Mouse (Mus musculus): ENCODE data around the gene Slit3. TPM values are rescaled to one million over a fixed set of nuclear protein-coding genes. Genes with fewer than 3 reads are reported as not detected.

The Slit3 gene
- total and polyA plus RNA-seq, 3 experiments, result not detected

GRCm38 (mm10) chr11:35558311-35558710 lies 437.3 kb downstream of the Slit3 start:
- Histone ChIP-seq H3K4me3 (ENCODE audit: control insufficient read depth in 1 of 2, insufficient read depth in 1 of 2, low read depth in 2 of 2, low read length in 2 of 2) (no peak overlapping the region), H3K27ac (ENCODE audit: control insufficient read depth, low read depth, low read length) (no peak overlapping the region), H3K4me1 (ENCODE audit: control insufficient read depth in 1 of 2, insufficient read depth in 2 of 2, low read length in 2 of 2) (no peaks in the 10 kb centered on the region), H3K9ac (ENCODE audit: control insufficient read depth, low read depth, low read length, poor library complexity, severe bottlenecking) (no peak overlapping the region), H3K9me3 (replicated peaks; ENCODE audit: insufficient read depth, low read length) (no peaks in the 10 kb centered on the region), H3K36me3 (ENCODE audit: control insufficient read depth in 1 of 2, insufficient read depth in 2 of 2, low read length in 2 of 2) (no peaks in the 10 kb centered on the region), H3K79me2 (ENCODE audit: control insufficient read depth, insufficient read depth, low read length, poor library complexity) (no peaks in the 10 kb centered on the region), H3K27me3 (ENCODE audit: control insufficient read depth in 1 of 2, insufficient read depth in 2 of 2, low read length in 2 of 2) (no peaks in the 10 kb centered on the region)
- DNase-seq (ENCODE audit: low read depth, low spot score), result no peak
- TF ChIP-seq NELFE (IDR thresholded peaks at IDR 0.05; ENCODE audit: low read depth, low read length), result no peak
- no peak for TF ChIP-seq RCOR1 (IDR thresholded peaks at IDR 0.05; ENCODE audit: low read depth, low read length)
- TF ChIP-seq POLR2A (IDR thresholded peaks at IDR 0.05; ENCODE audit: control insufficient read depth in 1 of 2, insufficient read depth in 1 of 2, low read depth in 1 of 2, low read length in 2 of 2, poor library complexity in 1 of 2), result no peak
- no peak for TF ChIP-seq GATA1 (IDR thresholded peaks at IDR 0.05; ENCODE audit: low read depth, low read length)
- TF ChIP-seq KAT2A (conservative IDR thresholded peaks at IDR 0.05; ENCODE audit: low read depth, low read length), result no peak
- no peak for TF ChIP-seq BHLHE40 (IDR thresholded peaks at IDR 0.05; ENCODE audit: borderline replicate concordance, low read depth, low read length)
- no peak for TF ChIP-seq NRF1 (IDR thresholded peaks at IDR 0.05; ENCODE audit: insufficient read depth, low read depth, low read length, poor library complexity, severe bottlenecking)
- no peak for TF ChIP-seq JUND (IDR thresholded peaks at IDR 0.05; ENCODE audit: low read depth, low read length)
- TF ChIP-seq HCFC1 (IDR thresholded peaks at IDR 0.05; ENCODE audit: low read depth, low read length), result no peak

- H3K4me3 ChIP-seq (ENCODE audit: control insufficient read depth in 1 of 2, insufficient read depth in 1 of 2, low read depth in 2 of 2, low read length in 2 of 2), result no peak overlapping the region
Measured at GRCm38 (mm10) chr11:35559386-35559785, 438.4 kb downstream of the Slit3 start.

GRCm38 (mm10) chr11:35561760-35562159 lies 440.7 kb downstream of the Slit3 start:
- Histone ChIP-seq H3K4me3 (ENCODE audit: control insufficient read depth in 1 of 2, insufficient read depth in 1 of 2, low read depth in 2 of 2, low read length in 2 of 2) (no peak overlapping the region), H3K79me2 (ENCODE audit: control insufficient read depth, insufficient read depth, low read length, poor library complexity) (no peaks in the 10 kb centered on the region), H3K36me3 (ENCODE audit: control insufficient read depth in 1 of 2, insufficient read depth in 2 of 2, low read length in 2 of 2) (no peaks in the 10 kb centered on the region), H3K27me3 (ENCODE audit: control insufficient read depth in 1 of 2, insufficient read depth in 2 of 2, low read length in 2 of 2) (no peaks in the 10 kb centered on the region), H3K4me1 (ENCODE audit: control insufficient read depth in 1 of 2, insufficient read depth in 2 of 2, low read length in 2 of 2) (no peaks in the 10 kb centered on the region), H3K9me3 (replicated peaks; ENCODE audit: insufficient read depth, low read length) (no peaks in the 10 kb centered on the region), H3K9ac (ENCODE audit: control insufficient read depth, low read depth, low read length, poor library complexity, severe bottlenecking) (no peak overlapping the region), H3K27ac (ENCODE audit: control insufficient read depth, low read depth, low read length) (no peak overlapping the region)
- no peak for DNase-seq (ENCODE audit: low read depth, low spot score)
- TF ChIP-seq ZC3H11A (IDR thresholded peaks at IDR 0.05; ENCODE audit: low read depth, low read length) (no peak), ETS1 (IDR thresholded peaks at IDR 0.05; ENCODE audit: low read depth, low read length) (no peak), RCOR1 (IDR thresholded peaks at IDR 0.05; ENCODE audit: low read depth, low read length) (no peak), ZMIZ1 (IDR thresholded peaks at IDR 0.05; ENCODE audit: low read depth, low read length) (no peak), GATA1 (IDR thresholded peaks at IDR 0.05; ENCODE audit: low read depth, low read length) (no peak), USF2 (IDR thresholded peaks at IDR 0.05; ENCODE audit: borderline replicate concordance in 1 of 2, insufficient read depth in 1 of 2, low read depth in 1 of 2, low read length in 2 of 2) (no peak), MXI1 (IDR thresholded peaks at IDR 0.05; ENCODE audit: low read depth, low read length) (no peak), CHD1 (IDR thresholded peaks at IDR 0.05; ENCODE audit: low read depth, low read length) (no peak), ZNF384 (IDR thresholded peaks at IDR 0.05; ENCODE audit: low read depth, low read length) (no peak)

More at GRCm38 (mm10) chr11:35559386-35559785, 438.4 kb downstream of the Slit3 start:
- Histone ChIP-seq H3K27ac (ENCODE audit: control insufficient read depth, low read depth, low read length) (no peak overlapping the region), H3K4me1 (ENCODE audit: control insufficient read depth in 1 of 2, insufficient read depth in 2 of 2, low read length in 2 of 2) (no peaks in the 10 kb centered on the region), H3K36me3 (ENCODE audit: control insufficient read depth in 1 of 2, insufficient read depth in 2 of 2, low read length in 2 of 2) (no peaks in the 10 kb centered on the region), H3K9ac (ENCODE audit: control insufficient read depth, low read depth, low read length, poor library complexity, severe bottlenecking) (no peak overlapping the region), H3K9me3 (replicated peaks; ENCODE audit: insufficient read depth, low read length) (no peaks in the 10 kb centered on the region), H3K79me2 (ENCODE audit: control insufficient read depth, insufficient read depth, low read length, poor library complexity) (no peaks in the 10 kb centered on the region), H3K27me3 (ENCODE audit: control insufficient read depth in 1 of 2, insufficient read depth in 2 of 2, low read length in 2 of 2) (no peaks in the 10 kb centered on the region)
- TF ChIP-seq NELFE (IDR thresholded peaks at IDR 0.05; ENCODE audit: low read depth, low read length), result no peak
- no peak for TF ChIP-seq MAX (IDR thresholded peaks at IDR 0.05; ENCODE audit: low read length)
- TF ChIP-seq ZC3H11A (IDR thresholded peaks at IDR 0.05; ENCODE audit: low read depth, low read length), result no peak
- no peak for TF ChIP-seq ZKSCAN1 (IDR thresholded peaks at IDR 0.05; ENCODE audit: low read depth, low read length)
- no peak for TF ChIP-seq POLR2AphosphoS2 (IDR thresholded peaks at IDR 0.05; ENCODE audit: low read length)
- no peak for DNase-seq (ENCODE audit: low read depth, low spot score)

Data from MEL (cell line).